Mouse (Mus musculus) lung, adult 2 months (tissue): ENCODE data around the gene Klhl29.

Source experiments
- CTCF ChIP-seq: fragments of 200-500 bp; IDR thresholded peaks from 2 replicates; pipeline ENCODE4 v1.5.1; 2011; ENCODE audit warnings: mild to moderate bottlenecking, low read length, control low read depth; ENCODE audit not compliant: insufficient read depth
- POLR2A ChIP-seq: fragments of 200-500 bp; IDR thresholded peaks from 2 replicates; pipeline ENCODE4 v1.6.1; 2011; ENCODE audit warnings: low read depth, mild to moderate bottlenecking, control low read depth, low read length, borderline replicate concordance; ENCODE audit errors: extremely low read depth

DNA sequence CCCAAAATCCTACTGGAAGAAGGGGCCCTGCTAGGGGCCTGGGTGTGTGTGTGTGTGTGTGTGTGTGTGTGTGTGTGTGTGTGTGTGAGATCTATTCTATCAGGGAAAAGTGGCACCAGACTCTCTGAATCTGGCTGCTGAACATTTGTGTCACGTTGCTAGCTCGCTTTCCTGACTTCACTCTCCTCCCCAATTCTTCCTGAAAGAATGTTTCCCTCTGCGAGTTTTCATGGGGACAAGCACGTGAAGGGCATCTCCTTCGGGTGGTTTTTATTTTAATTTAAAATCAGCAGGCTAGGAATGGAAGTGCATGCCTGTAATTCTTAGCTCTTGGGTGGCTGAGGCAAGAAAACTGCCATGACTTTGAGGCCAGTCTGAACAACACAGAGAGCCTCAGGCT, 172.1 kb downstream of the Klhl29 start:
- TF ChIP-seq CTCF (no peak), POLR2A (no peak)
